Mouse (Mus musculus) ES-Bruce4 (cell line): ENCODE data around the gene Clk3.

ENCODE experiments used
- CTCF ChIP-seq: IDR thresholded peaks from one replicate; pipeline ENCODE4 v1.8.1; 2011; ENCODE audit warnings: low read depth, low read length
- EP300 ChIP-seq: IDR thresholded peaks from 2 replicates; pipeline ENCODE4 v1.6.1; 2011; ENCODE audit warnings: low read depth, low read length; ENCODE audit not compliant: insufficient read depth
- POLR2A ChIP-seq: IDR thresholded peaks from one replicate; pipeline ENCODE4 v1.8.1; 2011; ENCODE audit warnings: low read length; ENCODE audit not compliant: insufficient read depth

DNA sequence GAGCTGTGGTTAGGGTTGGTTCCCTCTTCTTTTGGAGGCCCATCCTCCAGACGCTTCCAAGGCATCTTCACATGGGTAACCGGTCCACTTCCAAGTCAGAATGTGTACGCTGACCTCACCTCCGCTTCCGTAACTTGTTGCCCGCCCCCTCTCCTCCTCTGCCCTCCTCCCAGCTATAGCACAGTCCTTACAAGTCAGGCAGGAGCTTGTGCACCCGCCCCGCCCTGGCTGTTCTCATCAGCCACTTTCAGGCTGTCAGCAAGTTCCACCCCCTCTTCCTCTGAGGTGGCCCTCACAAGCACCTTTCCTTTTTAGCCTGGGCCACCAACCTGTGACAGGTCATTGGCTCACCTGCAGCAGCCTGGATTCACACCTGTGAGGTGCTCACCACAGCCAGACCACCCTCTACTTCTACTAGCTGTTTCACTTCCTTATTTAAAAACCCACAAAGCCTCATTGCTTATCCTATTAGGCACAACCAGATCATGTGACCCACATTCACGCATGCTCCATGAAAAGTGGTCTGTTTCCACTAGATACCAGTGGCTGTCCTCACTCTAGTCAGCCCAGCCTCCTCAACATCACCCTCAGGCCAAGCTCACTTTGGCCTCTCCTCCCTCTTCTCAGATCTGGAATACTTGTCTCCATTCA is 34.8 kb upstream of the Clk3 start:
- no peak for TF ChIP-seq CTCF
- no peak for TF ChIP-seq EP300
- TF ChIP-seq POLR2A: no peak
